Mouse (Mus musculus) left cerebral cortex, adult 8-10 months (tissue): ENCODE data around the gene Apmap. TPM values are rescaled to one million over a fixed set of nuclear protein-coding genes. Genes with fewer than 3 reads are reported as not detected.

Source experiments
- total RNA-seq, 4 experiments: library from RNA; stranded (reverse); gene quantifications; 2 replicates each; pipeline ENCODE4 v1.2.4; 2022

Gene Apmap
- total RNA-seq, 4 experiments from 2014 or later = 58.1 to 66.8 (median 60.4) TPM

Other genes starting within 250 kb of the Apmap start
- gene 3300002I08Rik, start 245.8 kb downstream of the Apmap start, total RNA-seq = 10 to 100 TPM in 2 of 4 experiments, 1 to 10 TPM in 2; 9.2 to 10.9 (median 9.7) TPM
- gene Zfp442, start 157.1 kb downstream of the Apmap start, total RNA-seq = 10 to 100 TPM in 1 of 4 experiments, 1 to 10 TPM in 3; 7.6 to 10.3 (median 8.5) TPM
- under 1 TPM; 0.24 to 0.32 (median 0.25) TPM for gene Zfp345, start 123.5 kb downstream of the Apmap start, total RNA-seq
- gene Cst7, start 38.2 kb downstream of the Apmap start, total RNA-seq = 10 to 100 TPM in 2 of 4 experiments, not detected in 2; 60.0 to 98.6 TPM
- 10 to 100 TPM; 18.3 to 24.5 (median 21.6) TPM for gene Acss1, start 59.9 kb upstream of the Apmap start, total RNA-seq
- not detected for gene Vsx1, start 80.8 kb upstream of the Apmap start, total RNA-seq
- 10 to 100 TPM; 45.8 to 48.9 (median 47.7) TPM for gene Entpd6, start 140.5 kb upstream of the Apmap start, total RNA-seq
- 100 to 1,000 TPM; 143 to 172 (median 150) TPM for gene Pygb, start 178.2 kb upstream of the Apmap start, total RNA-seq